Mouse (Mus musculus) embryonic facial prominence, embryonic 14.5 days (tissue): ENCODE results near the gene Sema6c. TPM values are rescaled to one million over a fixed set of nuclear protein-coding genes. Genes with fewer than 3 reads are reported as not detected.
A peak's percentile ranks its signal among the peaks of the same experiment; 100 is the strongest.

ENCODE experiments used
- ATAC-seq: fragments of 200-750 bp; cut with Nextera tagmentation; 2 replicates; pipeline ENCODE4 v1.8.0; 2017; ENCODE audit warnings: low read depth, moderate number of reproducible peaks, moderate TSS enrichment
- DNase-seq: peaks from one replicate; pipeline ENCODE4 v3.0.0-alpha.2; 2015; ENCODE audit warnings: low spot score
- H3K27ac ChIP-seq: fragments of 300-500 bp; sonication (generic); replicated peaks from 2 replicates; pipeline ENCODE4 v1.5.1; 2014; ENCODE audit warnings: low read depth, mild to moderate bottlenecking, low read length, moderate library complexity
- H3K27me3 ChIP-seq: fragments of 300-500 bp; sonication (generic); replicated peaks from 2 replicates; pipeline ENCODE4 v1.6.1; 2014; ENCODE audit warnings: low read length; ENCODE audit not compliant: control insufficient read depth, insufficient read depth
- H3K36me3 ChIP-seq: fragments of 300-500 bp; sonication (generic); 2 replicates; pipeline ENCODE4 v1.6.1; 2014; ENCODE audit warnings: low read length, mixed read lengths; ENCODE audit not compliant: control insufficient read depth, insufficient read depth
- H3K4me1 ChIP-seq: fragments of 300-500 bp; sonication (generic); 2 replicates; pipeline ENCODE4 v1.6.1; 2014; ENCODE audit warnings: antibody characterized with exemption, low read length; ENCODE audit not compliant: control insufficient read depth, insufficient read depth
- H3K4me2 ChIP-seq: fragments of 300-500 bp; sonication (generic); 2 replicates; pipeline ENCODE4 v1.6.1; 2014; ENCODE audit warnings: low read depth, mild to moderate bottlenecking, low read length, moderate library complexity, mixed read lengths
- H3K4me3 ChIP-seq: fragments of 300-500 bp; sonication (generic); 2 replicates; pipeline ENCODE4 v1.5.1; 2014; ENCODE audit warnings: low read depth, mild to moderate bottlenecking, low read length
- H3K9ac ChIP-seq: fragments of 300-500 bp; sonication (generic); 2 replicates; pipeline ENCODE4 v1.6.1; 2014; ENCODE audit warnings: low read depth, mild to moderate bottlenecking, low read length, moderate library complexity, mixed read lengths
- H3K9me3 ChIP-seq: fragments of 300-500 bp; sonication (generic); 2 replicates; pipeline ENCODE4 v1.6.1; 2016; ENCODE audit warnings: low read length; ENCODE audit not compliant: control insufficient read depth
- WGBS: fragments of 180-500 bp; shearing (Covaris S2); extraction: QIAGEN DNeasy Blood & Tissue Kit; methylation state at CpG from one replicate; pipeline ENCODE4 v1.1.7; 2014; 5-methylcytosine and 5-hydroxymethylcytosine counted together
- polyA plus RNA-seq: library from polyadenylated mRNA; unstranded; fragments of >200 nt; fragmentation: Nextera tagmentation; extraction: Ambion mirVana; gene quantifications from 2 replicates; pipeline ENCODE4 v1.2.1, GENCODE M21; 2014

Gene Sema6c
- polyA plus RNA-seq, 1 experiment from 2014 or later = 14.4 TPM

- Histone ChIP-seq H3K9ac (no peak overlapping the region), H3K4me1 (peaks cover 11% of the 10 kb centered on the region), H3K4me3 (no peak overlapping the region), H3K27me3 (no peaks in the 10 kb centered on the region), H3K9me3 (no peaks in the 10 kb centered on the region), H3K4me2 (no peak overlapping the region), H3K27ac (no peak overlapping the region), H3K36me3 (peaks cover 18% of the 10 kb centered on the region; the same call in 1 of the 2 replicates)
- WGBS = 71% methylated on average over 22 of the region's 25 CpGs
- ATAC-seq (no peak), DNase-seq (no peak)
Measured at GRCm38 (mm10) chr3:95139586-95140288, 20.5 kb upstream of the Sema6c start.

GRCm38 (mm10) chr3:95140289-95140595 is 20.0 kb upstream of the Sema6c start:
- WGBS = 73% methylated on average over 18 of the region's 18 CpGs
- no peak overlapping the region for H3K27ac ChIP-seq
- ATAC-seq (no peak), DNase-seq (no peak)
- H3K4me3 ChIP-seq = no peak overlapping the region
- peaks cover 18% of the 10 kb centered on the region; the same call in 1 of the 2 replicates for H3K36me3 ChIP-seq
- no peak overlapping the region for H3K9ac ChIP-seq
- H3K9me3 ChIP-seq = no peaks in the 10 kb centered on the region
- H3K27me3 ChIP-seq = no peaks in the 10 kb centered on the region
- no peak overlapping the region for H3K4me2 ChIP-seq
- peaks cover 6% of the 10 kb centered on the region for H3K4me1 ChIP-seq

GRCm38 (mm10) chr3:95140795-95141194 is 19.5 kb upstream of the Sema6c start:
- H3K4me2 ChIP-seq = no peak overlapping the region
- ATAC-seq (no peak), DNase-seq (no peak)
- 92% methylated on average over 6 of the region's 6 CpGs for WGBS
- no peaks in the 10 kb centered on the region for H3K27me3 ChIP-seq
- no peak overlapping the region for H3K27ac ChIP-seq
- H3K9me3 ChIP-seq = no peaks in the 10 kb centered on the region
- peaks cover 18% of the 10 kb centered on the region; the same call in 1 of the 2 replicates for H3K36me3 ChIP-seq
- H3K4me3 ChIP-seq = no peak overlapping the region
- 0 out of 2 replicates have a peak, but pooled peaks cover 3% of the 10 kb centered on the region for H3K4me1 ChIP-seq
- no peak overlapping the region for H3K9ac ChIP-seq

- Histone ChIP-seq H3K4me1 (no peaks in the 10 kb centered on the region), H3K36me3 (peaks cover 18% of the 10 kb centered on the region; the same call in 1 of the 2 replicates), H3K9ac (no peak overlapping the region), H3K4me3 (no peak overlapping the region), H3K9me3 (no peaks in the 10 kb centered on the region), H3K27me3 (no peaks in the 10 kb centered on the region), H3K27ac (no peak overlapping the region), H3K4me2 (no peak overlapping the region)
- DNase-seq (no peak), ATAC-seq (no peak)
- 90% methylated on average over 9 of the region's 9 CpGs for WGBS
Measured at GRCm38 (mm10) chr3:95141474-95141873, 18.8 kb upstream of the Sema6c start.

- H3K4me2 ChIP-seq = no peak within 1 kb of the TSS
- no peaks in the 10 kb centered on the region for H3K9me3 ChIP-seq
- no peak within 1 kb of the TSS for H3K27ac ChIP-seq
- ATAC-seq (no peak), DNase-seq (no peak)
- H3K36me3 ChIP-seq = peaks cover 18% of the 10 kb centered on the region; the same call in 1 of the 2 replicates
- H3K9ac ChIP-seq = no peak within 1 kb of the TSS
- no peaks in the 10 kb centered on the region for H3K27me3 ChIP-seq
- H3K4me1 ChIP-seq = no peaks in the 10 kb centered on the region
- no peak within 1 kb of the TSS for H3K4me3 ChIP-seq
- 81% methylated on average over 10 of the region's 10 CpGs for WGBS
Measured at GRCm38 (mm10) chr3:95141952-95142616, 18.2 kb upstream of the Sema6c start, which contains the start of gene Tnfaip8l2. Tnfaip8l2 (minus strand) TSS chr3:95142360.

GRCm38 (mm10) chr3:95142617-95143011 is 17.6 kb upstream of the Sema6c start:
- H3K27me3 ChIP-seq = no peaks in the 10 kb centered on the region
- H3K4me1 ChIP-seq = no peaks in the 10 kb centered on the region
- H3K27ac ChIP-seq = no peak overlapping the region
- ATAC-seq = peak; percentile 86
- H3K4me2 ChIP-seq = no peak overlapping the region
- H3K36me3 ChIP-seq = peaks cover 18% of the 10 kb centered on the region; the same call in 1 of the 2 replicates
- no peaks in the 10 kb centered on the region for H3K9me3 ChIP-seq
- H3K4me3 ChIP-seq = no peak overlapping the region
- H3K9ac ChIP-seq = no peak overlapping the region
- DNase-seq = peak; percentile 74
- 11% methylated on average over 5 of the region's 5 CpGs for WGBS

- Histone ChIP-seq H3K27me3 (no peaks in the 10 kb centered on the region), H3K27ac (no peak overlapping the region), H3K4me3 (no peak overlapping the region), H3K9ac (no peak overlapping the region), H3K4me1 (no peaks in the 10 kb centered on the region), H3K4me2 (no peak overlapping the region), H3K9me3 (no peaks in the 10 kb centered on the region), H3K36me3 (no peaks in the 10 kb centered on the region)
- DNase-seq (no peak), ATAC-seq (no peak)
- 38% methylated on average over 3 of the region's 3 CpGs for WGBS
Measured at GRCm38 (mm10) chr3:95147924-95148323, 12.3 kb upstream of the Sema6c start.

- H3K4me2 ChIP-seq = no peak overlapping the region
- no peaks in the 10 kb centered on the region for H3K4me1 ChIP-seq
- no peaks in the 10 kb centered on the region for H3K36me3 ChIP-seq
- DNase-seq (no peak), ATAC-seq (no peak)
- no peak overlapping the region for H3K9ac ChIP-seq
- H3K27me3 ChIP-seq = no peaks in the 10 kb centered on the region
- no peak overlapping the region for H3K4me3 ChIP-seq
- H3K27ac ChIP-seq = no peak overlapping the region
- H3K9me3 ChIP-seq = no peaks in the 10 kb centered on the region
- WGBS = 57% methylated on average over 4 of the region's 4 CpGs
Measured at GRCm38 (mm10) chr3:95153874-95154273, 6.4 kb upstream of the Sema6c start.
